Mouse (Mus musculus) Patski (cell line): ENCODE measurements around the gene Fubp1. TPM values are rescaled to one million over a fixed set of nuclear protein-coding genes. Genes with fewer than 3 reads are reported as not detected.
"Not testable (repeated sequence)": the region's sequence is repeated elsewhere in the genome, so short reads cannot be mapped to it uniquely, and the experiment has no call there.

Source experiments
- ATAC-seq: fragments of 100-300 bp; one replicate; pipeline ENCODE4 v1.8.0; 2021
- CTCF ChIA-PET: fragments of 350-600 bp; sonication (Branson Sonifier 250); formaldehyde crosslinking; loops from one replicate; lab custom pipeline; 2022; ENCODE audit warnings: inconsistent platforms; lab: Charles Lee
- POLR2A ChIA-PET: fragments of 350-600 bp; sonication (Branson Sonifier 250); formaldehyde crosslinking; loops from one replicate; lab custom pipeline; 2022; ENCODE audit warnings: antibody characterized with exemption, inconsistent platforms; lab: Charles Lee
- DNase-seq: peaks from one replicate; pipeline ENCODE4 v3.0.0-alpha.2; 2011; ENCODE audit warnings: low read depth, low spot score
- H3K27me3 ChIP-seq: fragments of 371-371 bp; one replicate; pipeline ENCODE4 v1.5.1; 2021
- CTCF ChIP-seq: fragments of 100-300 bp; IDR thresholded peaks from one replicate; pipeline ENCODE4 v1.5.1; 2021
- in situ Hi-C: fragments of 300-500 bp; cut with MboI; formaldehyde crosslinking; loops from 3 replicates; pipeline ENCODE4 v1.11.1; 2018; ENCODE audit warnings: low pct_unique_long_range_greater_than_20kb, mixed read lengths
- polyA plus RNA-seq: library from polyadenylated mRNA; unstranded; gene quantifications from one replicate; pipeline ENCODE4 v1.2.3, GENCODE M21; 2021

Fubp1 gene
- polyA plus RNA-seq, 1 experiment from 2014 or later = 102 TPM

DNA sequence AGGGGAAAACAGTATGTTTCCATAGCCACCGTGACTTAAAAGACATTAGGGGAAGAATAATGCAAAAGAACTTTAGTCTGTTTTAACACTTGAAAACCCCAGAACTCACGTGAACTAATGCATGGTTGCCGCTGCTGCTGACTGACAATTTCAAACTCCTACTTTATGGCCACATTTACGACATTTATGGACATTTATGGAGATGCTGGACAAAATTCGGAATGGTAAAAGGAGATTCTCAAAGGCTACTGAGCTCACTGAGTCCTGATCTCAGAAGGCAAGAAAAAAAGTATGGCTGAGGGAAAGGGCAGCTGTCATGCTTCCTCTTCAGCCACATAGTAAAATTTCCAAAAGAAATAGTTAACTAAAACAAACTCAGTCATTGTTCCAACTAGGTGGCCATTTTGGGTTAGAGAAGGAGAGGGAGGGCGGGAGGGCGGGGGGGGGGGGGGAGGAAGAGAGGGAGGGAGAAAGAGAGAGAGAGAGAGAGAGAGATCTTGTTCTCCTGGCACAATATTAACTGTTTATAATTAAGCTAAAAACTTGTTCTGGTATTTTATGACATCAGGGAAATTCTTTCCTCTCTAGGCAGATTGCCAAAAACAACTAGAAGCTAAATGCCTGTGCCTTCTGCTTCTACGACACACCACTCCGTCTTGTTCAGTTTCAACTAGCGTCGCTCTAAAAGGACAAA is 17.8 kb upstream of the Fubp1 start:
- H3K27me3 ChIP-seq = no peaks in the 10 kb centered on the region
- no peak for TF ChIP-seq CTCF
- POLR2A ChIA-PET = interaction anchor here (0.8 to 1.8 kb wide), 7 partner anchors 19 to 84 kb away, joined by 3 to 14 read pairs (median 4); no protein-coding TSS in a partner anchor
- no peak for ATAC-seq
- CTCF ChIA-PET = interaction anchor here (0.6 to 6.5 kb wide), 16 partner anchors 9 to 87 kb away, joined by 3 to 53 read pairs (median 4); no protein-coding TSS in a partner anchor
- in situ Hi-C loops = loop anchor here (5.0 kb wide), 2 partner anchors 45 to 80 kb away; no protein-coding TSS in a partner anchor
- no peak for DNase-seq

DNA sequence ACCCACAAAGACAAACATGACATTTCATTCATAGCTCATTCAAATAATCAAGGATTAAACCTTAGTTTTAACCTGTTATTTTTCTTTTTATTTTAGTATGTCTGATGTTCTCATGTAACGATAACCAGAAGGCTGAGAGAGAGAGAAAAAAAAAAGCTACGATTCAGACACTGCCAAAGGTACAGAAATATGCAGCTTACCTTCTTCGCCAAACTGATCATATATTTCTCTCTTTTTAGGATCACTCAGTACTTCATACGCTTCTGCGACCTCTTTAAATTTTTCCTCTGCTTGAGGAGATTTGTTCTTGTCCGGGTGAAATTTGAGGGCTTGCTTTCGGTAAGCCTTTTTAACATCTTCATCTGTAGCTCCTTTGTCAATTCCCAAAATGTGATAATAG is 17.0 kb upstream of the Fubp1 start:
- TF ChIP-seq CTCF = no peak
- DNase-seq (no peak), ATAC-seq (no peak)
- CTCF ChIA-PET = interaction anchor here (0.7 to 6.5 kb wide), 18 partner anchors 9 to 115 kb away, joined by 3 to 53 read pairs (median 4); no protein-coding TSS in a partner anchor
- H3K27me3 ChIP-seq = no peaks in the 10 kb centered on the region
- POLR2A ChIA-PET = interaction anchor here (0.9 to 1.8 kb wide), 8 partner anchors 18 to 88 kb away, joined by 3 to 14 read pairs (median 4); no protein-coding TSS in a partner anchor
- in situ Hi-C loops = loop anchor here (5.0 kb wide), 2 partner anchors 46 to 81 kb away; no protein-coding TSS in a partner anchor

DNA sequence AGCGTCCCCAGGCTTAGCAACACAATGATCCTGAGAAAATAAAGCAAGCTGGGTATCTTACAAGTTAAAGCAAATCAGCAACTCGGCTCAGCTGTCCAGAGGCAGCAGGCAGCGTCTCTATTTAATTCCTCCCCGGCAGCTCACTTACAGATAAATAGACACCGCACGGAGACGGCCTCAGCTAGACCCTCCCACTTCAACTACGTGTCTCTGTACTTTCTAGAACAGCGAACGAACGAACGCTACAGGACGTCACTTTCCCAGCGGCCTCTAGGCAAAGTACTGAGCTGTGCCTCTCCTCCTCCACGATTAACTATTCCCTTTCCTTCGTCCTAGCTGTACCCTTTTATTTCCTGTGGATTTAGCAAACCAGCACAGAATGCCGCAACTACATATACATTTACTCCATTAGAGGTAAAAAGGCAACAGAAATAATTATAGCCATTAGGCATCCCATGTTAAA is 16.6 kb upstream of the Fubp1 start:
- H3K27me3 ChIP-seq = no peaks in the 10 kb centered on the region
- DNase-seq (no peak), ATAC-seq (peak; percentile 94)
- ChIA-PET POLR2A (interaction anchor here (0.9 to 1.8 kb wide), 6 partner anchors 18 to 88 kb away, joined by 3 to 14 read pairs (median 4); no protein-coding TSS in a partner anchor), CTCF (interaction anchor here (0.7 to 6.5 kb wide), 16 partner anchors 8 to 115 kb away, joined by 3 to 53 read pairs (median 4); no protein-coding TSS in a partner anchor)
- in situ Hi-C loops = loop anchor here (5.0 kb wide), 2 partner anchors 46 to 81 kb away; no protein-coding TSS in a partner anchor
- TF ChIP-seq CTCF = no peak

DNA sequence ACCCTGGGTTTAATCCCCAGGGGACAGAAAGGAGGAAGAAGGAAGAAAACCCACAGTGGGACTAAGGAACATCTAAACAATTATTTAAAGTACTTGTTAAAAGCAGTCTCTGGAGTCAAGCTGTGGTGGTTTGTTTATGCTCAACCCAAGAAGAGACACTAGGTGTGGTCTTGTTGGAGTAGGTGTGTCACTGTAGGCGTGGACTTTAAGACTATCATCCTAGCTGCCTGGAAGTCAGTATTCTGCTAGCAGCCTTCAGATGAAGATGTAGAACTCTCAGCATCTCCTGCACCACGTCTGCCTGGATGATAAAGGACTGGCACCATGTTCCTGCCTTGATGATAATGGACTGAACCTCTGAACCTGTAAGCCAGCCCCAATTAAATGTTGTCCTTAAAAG is 13.0 kb upstream of the Fubp1 start:
- DNase-seq, in situ Hi-C loops, POLR2A ChIA-PET, H3K27me3 ChIP-seq, ATAC-seq: not testable (repeated sequence)
- CTCF ChIA-PET = interaction anchor here (3.9 to 6.5 kb wide), 2 partner anchors 9 to 86 kb away, joined by 17 to 53 read pairs; no protein-coding TSS in a partner anchor

DNA sequence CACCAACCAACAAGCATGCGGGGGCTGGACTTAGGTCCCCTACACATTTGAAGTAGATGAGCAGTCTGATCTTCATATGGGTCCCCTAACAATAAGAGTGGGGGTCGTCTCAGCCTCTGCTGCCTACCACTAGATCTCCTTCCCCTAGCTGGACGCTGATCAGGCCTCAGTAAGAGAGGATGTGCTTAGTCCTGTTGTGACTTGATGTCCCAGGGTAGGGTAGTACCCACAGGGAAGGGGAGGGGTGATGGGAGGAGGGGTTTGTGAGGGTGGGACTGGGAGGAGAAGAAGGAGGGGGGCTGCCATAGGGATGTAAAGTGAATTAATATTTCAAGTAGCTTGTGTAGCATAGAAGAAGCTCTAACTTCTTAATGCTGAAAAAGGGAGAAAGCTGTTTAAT is 11.1 kb upstream of the Fubp1 start:
- no peak for DNase-seq
- ATAC-seq = no peak
- no peak for TF ChIP-seq CTCF
- H3K27me3 ChIP-seq = no peaks in the 10 kb centered on the region
- in situ Hi-C loops = no loop called here
- CTCF ChIA-PET = interaction anchor here (1.4 to 2.1 kb wide), 4 partner anchors 10 to 26 kb away, joined by 4 to 7 read pairs (median 4); no protein-coding TSS in a partner anchor
- POLR2A ChIA-PET = no interaction called here

DNA sequence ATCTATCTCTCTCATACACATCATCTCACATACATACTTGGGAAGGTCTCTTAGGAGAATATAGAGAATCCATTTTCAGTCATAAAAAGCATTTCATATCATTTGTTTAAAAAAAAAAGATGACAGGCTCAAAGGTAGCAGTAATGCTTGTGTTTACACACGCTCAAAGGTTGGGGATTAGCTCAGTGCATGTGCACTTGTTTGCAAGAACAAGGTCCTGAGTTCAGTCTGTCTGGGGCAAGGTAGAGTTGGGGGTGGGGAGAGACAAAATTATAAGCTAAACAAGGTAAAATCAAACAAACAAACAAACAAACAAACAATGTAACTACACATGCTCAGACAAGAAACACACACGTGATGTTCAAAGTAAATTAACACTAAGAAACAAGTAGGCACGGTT is 9.0 kb upstream of the Fubp1 start:
- in situ Hi-C loops = no loop called here
- ATAC-seq (no peak), DNase-seq (no peak)
- no peak for TF ChIP-seq CTCF
- no peaks in the 10 kb centered on the region for H3K27me3 ChIP-seq
- ChIA-PET POLR2A (interaction anchor here (0.5 kb wide), 1 partner anchor 17 kb away, joined by 3 read pairs; no protein-coding TSS in a partner anchor), CTCF (interaction anchor here (1.3 to 2.4 kb wide), 4 partner anchors 8 to 90 kb away, joined by 3 to 6 read pairs (median 4); no protein-coding TSS in a partner anchor)

DNA sequence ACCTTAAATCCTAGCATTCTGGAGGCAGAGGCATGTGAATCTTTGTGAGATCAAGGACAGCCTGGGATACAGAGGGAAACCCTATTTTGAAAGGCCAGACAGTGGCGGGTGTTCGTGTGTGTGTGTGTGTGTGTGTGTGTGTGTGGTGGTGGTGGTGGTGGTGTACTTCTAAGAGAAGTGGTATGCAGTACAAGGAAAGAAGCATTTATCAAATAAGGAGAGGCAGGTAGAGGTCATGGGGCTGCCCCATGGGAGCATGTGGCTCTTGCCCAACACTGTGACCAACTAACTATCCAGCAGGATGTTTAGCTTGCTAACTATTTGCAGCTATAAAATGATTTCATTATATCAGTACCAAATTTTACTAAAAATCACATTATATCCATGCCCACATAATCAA is 8.6 kb upstream of the Fubp1 start:
- no peaks in the 10 kb centered on the region for H3K27me3 ChIP-seq
- in situ Hi-C loops = no loop called here
- TF ChIP-seq CTCF = no peak
- ChIA-PET CTCF (interaction anchor here (1.3 to 2.4 kb wide), 2 partner anchors 8 to 90 kb away, joined by 3 to 6 read pairs; no protein-coding TSS in a partner anchor), POLR2A (interaction anchor here (0.5 kb wide), 1 partner anchor 16 kb away, joined by 3 read pairs; no protein-coding TSS in a partner anchor)
- DNase-seq (no peak), ATAC-seq (no peak)

DNA sequence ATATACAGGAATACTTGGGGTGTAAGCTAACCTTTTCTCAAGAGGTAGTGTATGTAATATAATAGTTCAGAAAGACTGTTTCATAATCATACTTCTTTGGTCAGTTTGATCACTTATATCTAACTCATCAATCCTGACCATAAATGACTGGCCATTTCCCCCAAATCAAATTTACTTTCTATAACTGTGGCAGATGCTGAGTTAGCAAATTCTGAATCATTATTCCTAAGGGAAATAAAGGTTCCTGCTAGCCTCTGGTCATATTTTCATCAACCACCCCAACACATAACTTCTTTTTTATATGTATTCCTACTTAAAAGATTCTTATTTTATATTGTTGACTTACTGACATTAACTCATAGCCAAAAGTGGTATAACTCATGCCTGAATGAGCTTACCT is 7.3 kb upstream of the Fubp1 start:
- H3K27me3 ChIP-seq = no peaks in the 10 kb centered on the region
- DNase-seq = no peak
- in situ Hi-C loops = no loop called here
- CTCF ChIA-PET = interaction anchor here (1.3 kb wide), 1 partner anchor 112 kb away, joined by 3 read pairs; no protein-coding TSS in a partner anchor
- no peak for TF ChIP-seq CTCF
- no peak for ATAC-seq
- POLR2A ChIA-PET = no interaction called here

DNA sequence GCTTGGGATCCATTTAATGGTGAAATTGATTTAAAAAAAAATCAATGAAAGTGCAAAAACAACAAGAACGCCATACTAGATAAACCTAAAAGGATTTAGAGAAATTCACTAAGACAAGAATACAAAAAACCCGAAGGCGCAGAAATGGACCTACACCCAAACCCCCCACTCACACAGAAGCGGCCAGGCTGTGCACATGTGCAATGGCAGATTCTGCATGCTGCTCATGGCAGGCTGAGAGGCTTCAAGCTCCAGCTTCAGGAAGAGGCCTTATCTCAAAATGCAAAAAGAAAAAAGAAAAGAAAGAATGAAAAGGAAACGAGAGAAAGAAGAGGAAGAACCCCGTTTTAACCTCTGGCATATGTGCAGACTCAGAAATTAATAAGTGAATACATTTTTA is 6.8 kb upstream of the Fubp1 start:
- ATAC-seq = no peak
- ChIA-PET POLR2A (no interaction called here), CTCF (interaction anchor here (1.3 to 1.4 kb wide), 2 partner anchors 10 to 112 kb away, joined by 3 to 4 read pairs; no protein-coding TSS in a partner anchor)
- DNase-seq = no peak
- H3K27me3 ChIP-seq = no peaks in the 10 kb centered on the region
- TF ChIP-seq CTCF = no peak
- in situ Hi-C loops = no loop called here

DNA sequence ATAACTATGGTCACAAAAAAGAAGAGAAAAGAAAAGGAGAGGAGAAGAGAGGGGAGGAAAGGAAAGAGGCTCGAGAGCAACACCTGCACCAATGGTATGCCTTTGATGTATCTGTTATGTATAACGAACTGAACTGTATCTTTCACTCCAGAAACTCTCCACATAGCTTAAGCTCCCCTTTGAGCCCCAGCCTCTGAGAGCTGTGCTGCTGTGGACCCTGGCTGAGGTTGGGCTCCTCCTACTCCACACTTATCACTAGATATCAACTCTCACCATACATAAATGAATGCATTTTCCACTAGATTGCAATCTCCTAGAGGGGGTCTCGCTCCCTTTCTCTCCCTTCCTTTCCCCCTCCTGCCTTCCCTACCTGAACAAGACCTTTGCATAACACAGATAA is 6.2 kb upstream of the Fubp1 start:
- no peaks in the 10 kb centered on the region for H3K27me3 ChIP-seq
- no peak for ATAC-seq
- no peak for TF ChIP-seq CTCF
- ChIA-PET CTCF (interaction anchor here (1.3 to 3.7 kb wide), 4 partner anchors 8 to 111 kb away, joined by 3 to 17 read pairs (median 4); no protein-coding TSS in a partner anchor), POLR2A (interaction anchor here (2.0 kb wide), 1 partner anchor 22 kb away, joined by 5 read pairs; no protein-coding TSS in a partner anchor)
- in situ Hi-C loops = no loop called here
- DNase-seq = no peak
